Mouse (Mus musculus) layer of hippocampus, adult 9-10 months (tissue): ENCODE measurements at regions not wholly inside any gene's neighbourhood (a gene's known extent, or its start where the extent isn't known, plus 50 kb on each side); places are given as distances from the start of the nearest gene placed in this dataset.

Experiments
- DNase-seq: peaks from one replicate; pipeline ENCODE4 v3.0.0; 2022; ENCODE audit warnings: low spot score

- DNase-seq, result no peak
Measured at GRCm38 (mm10) chr15:56042449-56042848, 1435.0 kb downstream of the Slc22a22 start.

GRCm38 (mm10) chr15:56030007-56030406 lies 1447.4 kb downstream of the Slc22a22 start:
- no peak for DNase-seq

GRCm38 (mm10) chr15:56027197-56027818 lies 1450.1 kb downstream of the Slc22a22 start:
- no peak for DNase-seq

GRCm38 (mm10) chr15:56024705-56025104 lies 1452.7 kb downstream of the Slc22a22 start:
- no peak for DNase-seq

- DNase-seq, result no peak
Measured at GRCm38 (mm10) chr15:56023862-56024484, 1453.5 kb downstream of the Slc22a22 start.

- no peak for DNase-seq
Measured at GRCm38 (mm10) chr15:56022315-56022714, 1455.1 kb downstream of the Slc22a22 start.

- no peak for DNase-seq
Measured at GRCm38 (mm10) chr15:56018141-56018540, 1459.3 kb downstream of the Slc22a22 start.

- DNase-seq, result no peak
Measured at GRCm38 (mm10) chr15:56017561-56017960, 1459.9 kb downstream of the Slc22a22 start.

GRCm38 (mm10) chr15:56016070-56016469 lies 1461.4 kb downstream of the Slc22a22 start:
- no peak for DNase-seq

GRCm38 (mm10) chr15:56014059-56014620 lies 1463.3 kb downstream of the Slc22a22 start:
- no peak for DNase-seq

GRCm38 (mm10) chr15:56008603-56009174 lies 1468.7 kb downstream of the Slc22a22 start:
- DNase-seq, result no peak

GRCm38 (mm10) chr15:56007376-56007775 lies 1470.0 kb downstream of the Slc22a22 start:
- DNase-seq, result no peak

GRCm38 (mm10) chr15:56005361-56005760 lies 1472.1 kb downstream of the Slc22a22 start:
- DNase-seq, result no peak

GRCm38 (mm10) chr15:56003921-56004320 lies 1473.5 kb downstream of the Slc22a22 start:
- DNase-seq, result no peak

GRCm38 (mm10) chr15:55999605-56000004 lies 1477.8 kb downstream of the Slc22a22 start:
- DNase-seq, result no peak

GRCm38 (mm10) chr15:55997977-55998376 lies 1479.4 kb downstream of the Slc22a22 start:
- no peak for DNase-seq

GRCm38 (mm10) chr15:55994680-55995079 lies 1482.7 kb downstream of the Slc22a22 start:
- no peak for DNase-seq

- DNase-seq, result no peak
Measured at GRCm38 (mm10) chr15:55975843-55976242, 1501.6 kb downstream of the Slc22a22 start.

GRCm38 (mm10) chr15:55966780-55967179 lies 1510.6 kb downstream of the Slc22a22 start:
- no peak for DNase-seq

GRCm38 (mm10) chr15:55965296-55965695 lies 1512.1 kb downstream of the Slc22a22 start:
- no peak for DNase-seq

GRCm38 (mm10) chr15:55962093-55962492 lies 1515.3 kb downstream of the Slc22a22 start:
- DNase-seq, result no peak
